Mouse (Mus musculus) mouse trophoblast stem cell (cell line): ENCODE measurements at regions not wholly inside any gene's neighbourhood (a gene's known extent, or its start where the extent isn't known, plus 50 kb on each side); places are given as distances from the start of the nearest gene placed in this dataset.

Experiments
- in situ Hi-C, 2 experiments: fragments of 300-500 bp; cut with MseI, MboI; formaldehyde crosslinking; loops; 2 replicates in 1 of 2; 3 replicates in 1 of 2; pipeline ENCODE4 v1.15.1; 2025

DNA sequence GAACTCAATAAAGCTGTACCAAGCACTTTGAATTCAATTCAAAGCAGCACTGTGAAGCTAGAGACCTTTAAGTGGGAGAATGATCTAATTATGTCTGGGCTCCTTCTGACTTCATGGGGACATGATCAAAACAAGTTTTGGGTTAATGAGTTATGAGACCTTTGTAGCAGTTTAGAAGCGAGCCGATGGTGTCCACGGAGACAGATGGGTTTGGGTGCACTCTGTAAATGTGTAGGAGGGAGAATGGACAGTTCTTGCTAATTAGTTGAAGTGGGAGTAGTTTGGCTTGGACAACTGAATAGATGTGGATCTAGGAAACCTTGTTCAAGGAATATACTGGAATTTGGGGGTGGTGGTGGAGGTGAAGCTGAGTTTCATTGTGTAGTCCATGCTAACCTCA lies 186.3 kb upstream of the Cldn34b3 start:
- in situ Hi-C loops: no loop called here

GRCm38 (mm10) chrX:76082670-76083069 lies 181.4 kb upstream of the Cldn34b3 start:
- in situ Hi-C loops: no loop called here

- in situ Hi-C loops: no loop called here
These were observed 153.2 kb upstream of the Cldn34b3 start for GRCm38 (mm10) chrX:76110763-76111474.

- in situ Hi-C loops: no loop called here
These were observed 148.0 kb upstream of the Cldn34b3 start for GRCm38 (mm10) chrX:76116086-76116485.

GRCm38 (mm10) chrX:76116562-76116961 lies 147.5 kb upstream of the Cldn34b3 start:
- in situ Hi-C loops: no loop called here

DNA sequence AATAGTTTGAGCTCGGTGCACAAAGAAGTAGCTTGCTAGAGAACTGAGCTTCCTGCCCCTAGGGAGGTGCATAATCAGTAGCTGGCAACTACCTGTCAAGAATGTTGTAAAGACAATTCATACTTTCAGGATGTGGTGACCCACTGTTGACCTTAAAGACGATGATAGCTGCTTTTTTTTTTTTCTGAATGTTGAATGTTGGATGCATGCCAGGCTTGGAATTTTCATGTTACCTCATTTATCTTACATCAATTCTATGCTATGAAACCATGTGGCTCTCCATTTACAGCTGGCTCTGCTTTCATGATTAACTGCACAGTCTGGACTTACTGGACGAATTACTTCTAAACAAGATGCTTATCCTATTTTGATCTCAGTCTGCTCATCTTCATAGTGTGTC lies 143.2 kb upstream of the Cldn34b3 start:
- in situ Hi-C loops: no loop called here

DNA sequence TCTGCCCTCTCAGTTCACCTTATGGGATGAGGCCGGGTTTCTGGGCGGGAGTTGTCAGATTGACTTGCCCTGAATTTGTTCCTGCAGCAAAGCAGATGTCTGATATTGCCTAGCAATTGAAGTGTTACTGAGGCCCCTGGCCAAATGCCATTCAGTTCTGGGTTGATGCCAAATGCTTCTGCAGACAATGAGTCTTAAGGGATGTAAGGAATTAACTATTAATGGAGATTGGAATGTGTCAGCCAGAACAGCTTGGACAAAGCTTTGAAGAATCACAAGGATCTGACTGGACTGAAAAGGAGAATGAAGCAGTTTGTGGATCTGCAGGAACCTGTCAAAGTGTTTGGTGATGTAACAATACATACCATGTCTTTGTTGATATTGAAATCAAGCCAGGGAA lies 140.7 kb upstream of the Cldn34b3 start:
- in situ Hi-C loops: no loop called here

DNA sequence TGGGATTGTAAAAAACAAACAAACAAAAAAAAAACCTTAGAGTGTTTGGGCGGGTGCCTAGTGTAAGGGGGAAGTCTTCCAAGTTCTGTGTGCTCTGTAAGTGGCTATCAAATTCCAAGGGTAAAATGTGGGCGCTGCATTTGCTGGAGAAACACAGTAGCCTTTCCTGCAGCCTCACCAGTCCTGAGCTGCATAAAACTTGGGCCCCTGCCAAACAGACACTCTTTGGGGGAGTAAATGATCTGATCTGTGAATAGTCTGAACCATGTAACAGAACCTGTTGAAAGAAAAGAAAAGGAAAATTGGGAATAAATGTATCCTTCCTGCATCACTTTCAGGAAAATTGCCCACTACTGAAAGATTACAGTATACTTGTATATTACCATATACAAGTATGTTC lies 126.4 kb upstream of the Cldn34b3 start:
- in situ Hi-C loops: no loop called here

DNA sequence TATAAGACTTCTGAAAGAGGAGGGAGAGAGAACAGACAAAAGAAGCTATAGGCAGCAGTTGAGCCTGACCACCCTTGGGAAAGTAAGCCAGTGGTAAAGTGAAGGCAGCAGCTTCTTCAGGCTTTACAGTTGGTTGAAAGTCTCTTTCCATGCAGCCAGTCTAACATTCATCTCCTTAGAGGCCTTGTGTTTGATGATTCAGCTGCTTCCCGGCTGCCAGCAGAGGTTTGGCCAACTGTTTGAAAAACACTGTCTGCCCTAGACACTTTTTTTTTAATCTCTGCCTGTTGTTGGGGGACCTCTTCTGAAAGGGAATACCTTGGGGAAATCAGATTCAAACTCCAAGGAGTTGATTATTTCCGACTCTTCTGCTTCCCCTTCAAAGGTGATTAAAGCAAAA lies 123.1 kb upstream of the Cldn34b3 start:
- in situ Hi-C loops: no loop called here

- in situ Hi-C loops: loop anchor here in 1 of 2 experiments (25.0 kb wide), 1 partner anchor 363 kb away; no protein-coding TSS in a partner anchor
These were observed 89.3 kb upstream of the Cldn34b3 start for GRCm38 (mm10) chrX:76174806-76175205.

DNA sequence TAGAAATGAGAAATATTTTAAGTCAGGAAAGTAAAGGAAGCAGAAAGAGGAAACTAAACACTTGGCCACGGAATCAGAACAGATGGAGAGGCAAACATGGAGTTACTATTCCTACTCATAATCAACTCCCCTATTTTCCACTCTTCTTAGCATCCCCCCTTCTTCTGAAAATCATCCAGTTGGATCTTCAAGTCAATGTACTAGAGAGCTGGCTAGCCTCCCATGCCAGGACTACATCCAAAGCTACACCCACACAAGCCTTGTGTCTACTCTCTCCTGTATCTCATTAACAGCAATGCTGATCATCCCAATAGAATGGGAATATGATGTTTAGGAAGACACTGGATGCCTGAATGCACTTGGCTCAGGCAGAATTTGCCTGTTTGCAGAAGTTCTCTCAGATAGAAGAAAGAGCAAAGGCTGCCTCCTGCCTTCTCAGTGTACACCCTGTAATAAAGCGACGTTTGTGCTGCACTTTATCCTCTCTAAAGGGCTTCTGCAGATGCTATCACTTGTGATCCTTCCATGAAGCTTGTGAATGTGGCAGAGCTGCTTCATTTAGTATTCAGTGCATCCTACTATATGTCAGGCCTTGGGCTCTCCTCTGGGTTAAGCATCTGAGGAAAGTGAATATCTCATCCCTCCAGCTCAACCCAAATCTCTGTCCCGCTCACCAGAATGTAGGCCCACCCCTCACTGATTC lies 82.5 kb upstream of the Cldn34b3 start:
- in situ Hi-C loops: loop anchor here in 1 of 2 experiments (25.0 kb wide), 1 partner anchor 369 kb away; no protein-coding TSS in a partner anchor

- in situ Hi-C loops: no loop called here
These were observed 63.5 kb upstream of the Cldn34b3 start for GRCm38 (mm10) chrX:76200607-76201006.

- in situ Hi-C loops: no loop called here
These were observed 62.7 kb upstream of the Cldn34b3 start for GRCm38 (mm10) chrX:76201366-76201765.
